Comparison of ENCODE assay signal across 25 mouse cellular contexts in genomic region chr11:120772749-120773148, GRCm38 (mm10). TPM values are rescaled to one million over a fixed set of nuclear protein-coding genes. Genes with fewer than 3 reads are reported as not detected.
DNase-seq lines count a peak whose midpoint lies in the region; ATAC-seq and TF ChIP-seq lines count a peak whose summit lies in the region.
"Had no signal": no experiment of that assay in that cellular context is flagged by ENCODE, and none has a peak within 500 bp of the region (broad histone marks: within the 10 kb centered on the region; RNA-seq: fewer than 3 reads in every experiment).

No protein-coding gene starts in this region.

- H3K4me2 ChIP-seq in hindbrain, embryonic 13.5 days = no peak overlapping the region
- no peak overlapping the region for H3K4me2 ChIP-seq in hindbrain, embryonic 11.5 days (replicated peaks; ENCODE audit: low read depth, low read length)
- H3K4me2 ChIP-seq: embryonic facial prominence, embryonic 13.5 days; embryonic facial prominence, embryonic 15.5 days; forebrain, embryonic 12.5 days had no signal

- no peak for TF ChIP-seq EP300 in MEL (IDR thresholded peaks at IDR 0.05; ENCODE audit: low read depth in 1 of 2, low read length in 2 of 2)

- TF ChIP-seq POLR2A in MEL (IDR thresholded peaks at IDR 0.05; ENCODE audit: control insufficient read depth in 1 of 2, insufficient read depth in 1 of 2, low read depth in 1 of 2, low read length in 2 of 2, poor library complexity in 1 of 2) = no peak

- 86% methylated on average over 3 of the region's 3 CpGs for WGBS in hindbrain, embryonic 13.5 days
- 80% methylated on average over 3 of the region's 3 CpGs for WGBS in hindbrain, embryonic 11.5 days

- no peak for TF ChIP-seq CTCF in MEL (IDR thresholded peaks at IDR 0.05 in 2 of 3, conservative IDR thresholded peaks at IDR 0.05 in 1 of 3; ENCODE audit: control insufficient read depth in 1 of 3, insufficient read depth in 1 of 3, low read depth in 2 of 3, low read length in 3 of 3, poor library complexity in 1 of 3, severe bottlenecking in 1 of 3)

- H3K9ac ChIP-seq in hindbrain, embryonic 13.5 days = 0 out of 2 replicates have a peak overlapping the region, but pooled peaks have one; percentile 13
- no peak overlapping the region for H3K9ac ChIP-seq in hindbrain, embryonic 11.5 days (ENCODE audit: low read depth, low read length)
- no peak overlapping the region for H3K9ac ChIP-seq in MEL (ENCODE audit: control insufficient read depth, low read depth, low read length, poor library complexity, severe bottlenecking)
- H3K9ac ChIP-seq: embryonic facial prominence, embryonic 13.5 days; embryonic facial prominence, embryonic 15.5 days; forebrain, embryonic 12.5 days had no signal

- no peaks in the 10 kb centered on the region for H3K27me3 ChIP-seq in hindbrain, embryonic 13.5 days
- no peaks in the 10 kb centered on the region for H3K27me3 ChIP-seq in hindbrain, embryonic 11.5 days (ENCODE audit: control insufficient read depth, insufficient read depth, low read length)
- H3K27me3 ChIP-seq in MEL (ENCODE audit: control insufficient read depth in 1 of 2, insufficient read depth in 2 of 2, low read length in 2 of 2) = no peaks in the 10 kb centered on the region
- H3K27me3 ChIP-seq: embryonic facial prominence, embryonic 13.5 days; embryonic facial prominence, embryonic 15.5 days; forebrain, embryonic 12.5 days had no signal

- no peak for DNase-seq in hindbrain, embryonic 11.5 days (ENCODE audit: low spot score)
- peak; percentile 1 for DNase-seq in thymus, postnatal 14 days
- DNase-seq in thymus, postnatal 10 days (ENCODE audit: low spot score in 2 of 2) = no peak
- DNase-seq in MEL (ENCODE audit: low read depth, low spot score) = no peak
- DNase-seq in testis, postnatal 14 days (ENCODE audit: low spot score) = peak; percentile 50
- DNase-seq: adrenal gland, postnatal 25 days; B cell, adult 2 months; cerebellum, adult 11 months; cerebellum, adult 18-20 months; cerebellum, adult 8-10 months; cerebellum, adult 9-11 months; cerebellum, postnatal 14 days; cerebellum, postnatal 36 days; embryo, embryonic 11 days had no signal

- H3K27ac ChIP-seq in hindbrain, embryonic 13.5 days = no peak overlapping the region
- no peak overlapping the region for H3K27ac ChIP-seq in hindbrain, embryonic 11.5 days (ENCODE audit: low read depth, low read length)
- H3K27ac ChIP-seq in MEL (ENCODE audit: control insufficient read depth, low read depth, low read length) = no peak overlapping the region
- H3K27ac ChIP-seq: embryonic facial prominence, embryonic 13.5 days; embryonic facial prominence, embryonic 15.5 days; forebrain, embryonic 10.5 days; forebrain, embryonic 12.5 days had no signal

- no peaks in the 10 kb centered on the region for H3K36me3 ChIP-seq in hindbrain, embryonic 13.5 days
- H3K36me3 ChIP-seq in hindbrain, embryonic 11.5 days (ENCODE audit: control insufficient read depth, insufficient read depth, low read length) = no peaks in the 10 kb centered on the region
- peaks cover 0 to 3% of the 10 kb centered on the region in 2 experiments; a peak in 1 of 4 replicates for H3K36me3 ChIP-seq in MEL (ENCODE audit: control insufficient read depth in 1 of 2, insufficient read depth in 2 of 2, low read length in 2 of 2)
- H3K36me3 ChIP-seq: embryonic facial prominence, embryonic 13.5 days; embryonic facial prominence, embryonic 15.5 days; forebrain, embryonic 10.5 days; forebrain, embryonic 12.5 days; G1E had no signal

- TF ChIP-seq RAD21 in MEL (IDR thresholded peaks at IDR 0.05; ENCODE audit: low read depth, low read length) = no peak

- no peak overlapping the region for H3K4me3 ChIP-seq in hindbrain, embryonic 13.5 days
- no peak overlapping the region for H3K4me3 ChIP-seq in hindbrain, embryonic 11.5 days (ENCODE audit: low read depth, low read length)
- no peak overlapping the region for H3K4me3 ChIP-seq in MEL (ENCODE audit: control insufficient read depth in 1 of 2, insufficient read depth in 1 of 2, low read depth in 2 of 2, low read length in 2 of 2)
- H3K4me3 ChIP-seq: embryonic facial prominence, embryonic 13.5 days; embryonic facial prominence, embryonic 15.5 days; erythroblast, embryonic 14.5 days; forebrain, embryonic 10.5 days; forebrain, embryonic 12.5 days had no signal

- ATAC-seq in hindbrain, embryonic 13.5 days (ENCODE audit: low FRiP score) = no peak
- no peak for ATAC-seq in hindbrain, embryonic 11.5 days (ENCODE audit: low FRiP score)
- no peak for ATAC-seq in monocyte, adult 5-6 weeks (replicated peaks; ENCODE audit: insufficient number of reproducible peaks, low FRiP score, low TSS enrichment, poor library complexity, severe bottlenecking)
- ATAC-seq: CD4-positive, CD25-positive, alpha-beta regulatory T cell, adult 4 months; forebrain, embryonic 14.5 days had no signal

- H3K9me3 ChIP-seq in hindbrain, embryonic 13.5 days = no peaks in the 10 kb centered on the region
- no peaks in the 10 kb centered on the region for H3K9me3 ChIP-seq in hindbrain, embryonic 11.5 days (ENCODE audit: control insufficient read depth, low read length)
- H3K9me3 ChIP-seq in MEL (replicated peaks; ENCODE audit: insufficient read depth, low read length) = no peaks in the 10 kb centered on the region
- H3K9me3 ChIP-seq: embryonic facial prominence, embryonic 13.5 days; embryonic facial prominence, embryonic 15.5 days; forebrain, embryonic 10.5 days; forebrain, embryonic 12.5 days; G1E had no signal

- peaks cover 15% of the 10 kb centered on the region for H3K4me1 ChIP-seq in hindbrain, embryonic 13.5 days (replicated peaks)
- no peaks in the 10 kb centered on the region for H3K4me1 ChIP-seq in hindbrain, embryonic 11.5 days (replicated peaks; ENCODE audit: control insufficient read depth, insufficient read depth, low read length)
- H3K4me1 ChIP-seq in MEL (ENCODE audit: control insufficient read depth in 1 of 2, insufficient read depth in 2 of 2, low read length in 2 of 2) = peaks cover 0 to 5% of the 10 kb centered on the region in 2 experiments; a peak in 1 of 4 replicates

- no peaks in the 10 kb centered on the region for H3K79me2 ChIP-seq in MEL (ENCODE audit: control insufficient read depth, insufficient read depth, low read length, poor library complexity)

TF ChIP-seq in MEL, 35 proteins besides CTCF, POLR2A, EP300 and RAD21:
- peak; percentile 69 for TF ChIP-seq ETS1 (IDR thresholded peaks at IDR 0.05; ENCODE audit: low read depth, low read length)
- TF ChIP-seq MYB (IDR thresholded peaks at IDR 0.05; ENCODE audit: low read depth, low read length) = no peak

RNA-seq across cellular contexts. Expression of gene Hmga1b, which starts 10.2 kb away (rescaled TPM):
- 0.94 and 2.1 TPM in 2 replicates for polyA plus RNA-seq in hindbrain, embryonic 13.5 days (2015; fragmentation: Nextera tagmentation; extraction: Ambion mirVana)
- 5.6 and 7.0 TPM in 2 replicates for polyA plus RNA-seq in hindbrain, embryonic 11.5 days (2014; fragmentation: Nextera tagmentation; extraction: Ambion mirVana)
- total RNA-seq in MEL (2012; rRNA removed) = 190 and 206 TPM in 2 replicates
- 100 to 1,000 TPM in 1 of 2 experiments, not detected in 1; 633 TPM for polyA plus RNA-seq in MEL (2012; ENCODE audit: insufficient read depth in 1 of 2, insufficient read length in 2 of 2, low read depth in 1 of 2, low replicate concordance in 2 of 2, missing spikeins in 1 of 2)
- 2.3 to 66.8 TPM (median 12.5 TPM) in 3 replicates for total RNA-seq in monocyte, adult 5-6 weeks (2017)

RNA-seq across cellular contexts. Expression of gene Rfng, which starts 11.3 kb away (rescaled TPM):
- polyA plus RNA-seq in hindbrain, embryonic 13.5 days (2015; fragmentation: Nextera tagmentation; extraction: Ambion mirVana) = 98.0 and 98.5 TPM in 2 replicates
- polyA plus RNA-seq in hindbrain, embryonic 11.5 days (2014; fragmentation: Nextera tagmentation; extraction: Ambion mirVana) = 28.8 and 29.4 TPM in 2 replicates
- 10.9 and 12.7 TPM in 2 replicates for total RNA-seq in MEL (2012; rRNA removed)
- polyA plus RNA-seq in MEL (2012; ENCODE audit: insufficient read depth in 1 of 2, insufficient read length in 2 of 2, low read depth in 1 of 2, low replicate concordance in 2 of 2, missing spikeins in 1 of 2) = 10 to 100 TPM in 1 of 2 experiments, not detected in 1; 40.7 TPM
- total RNA-seq in monocyte, adult 5-6 weeks (2017) = 1.0 to 3.9 TPM (median 1.2 TPM) in 3 replicates

RNA-seq across cellular contexts. Expression of gene Gps1, which starts 11.3 kb away (rescaled TPM):
- 265 and 274 TPM in 2 replicates for polyA plus RNA-seq in hindbrain, embryonic 13.5 days (2015; fragmentation: Nextera tagmentation; extraction: Ambion mirVana)
- 264 and 272 TPM in 2 replicates for polyA plus RNA-seq in hindbrain, embryonic 11.5 days (2014; fragmentation: Nextera tagmentation; extraction: Ambion mirVana)
- total RNA-seq in MEL (2012; rRNA removed) = 206 and 266 TPM in 2 replicates
- polyA plus RNA-seq in MEL (2012; ENCODE audit: insufficient read depth in 1 of 2, insufficient read length in 2 of 2, low read depth in 1 of 2, low replicate concordance in 2 of 2, missing spikeins in 1 of 2) = 100 to 1,000 TPM; 173 to 219 TPM
- 55.0 to 59.6 TPM (median 55.7 TPM) in 3 replicates for total RNA-seq in monocyte, adult 5-6 weeks (2017)

RNA-seq across cellular contexts. Expression of gene Dus1l, which starts 23.5 kb away (rescaled TPM):
- polyA plus RNA-seq in hindbrain, embryonic 13.5 days (2015; fragmentation: Nextera tagmentation; extraction: Ambion mirVana) = 45.6 and 48.6 TPM in 2 replicates
- polyA plus RNA-seq in hindbrain, embryonic 11.5 days (2014; fragmentation: Nextera tagmentation; extraction: Ambion mirVana) = 70.9 and 71.3 TPM in 2 replicates
- 190 and 203 TPM in 2 replicates for total RNA-seq in MEL (2012; rRNA removed)
- 100 to 1,000 TPM in 1 of 2 experiments, not detected in 1; 171 TPM for polyA plus RNA-seq in MEL (2012; ENCODE audit: insufficient read depth in 1 of 2, insufficient read length in 2 of 2, low read depth in 1 of 2, low replicate concordance in 2 of 2, missing spikeins in 1 of 2)
- 25.1 to 42.4 TPM (median 31.8 TPM) in 3 replicates for total RNA-seq in monocyte, adult 5-6 weeks (2017)

RNA-seq across cellular contexts. Expression of gene Cbr2, which starts 40.8 kb away (rescaled TPM):
- 0.49 TPM in 1 of 2 replicates, not detected in the other for polyA plus RNA-seq in hindbrain, embryonic 13.5 days (2015; fragmentation: Nextera tagmentation; extraction: Ambion mirVana)
- 0.82 and 1.6 TPM in 2 replicates for polyA plus RNA-seq in hindbrain, embryonic 11.5 days (2014; fragmentation: Nextera tagmentation; extraction: Ambion mirVana)
- total RNA-seq in MEL (2012; rRNA removed) = not detected in 2 replicates
- not detected for polyA plus RNA-seq in MEL (2012; ENCODE audit: insufficient read depth in 1 of 2, insufficient read length in 2 of 2, low read depth in 1 of 2, low replicate concordance in 2 of 2, missing spikeins in 1 of 2)
- total RNA-seq in monocyte, adult 5-6 weeks (2017) = 2.0 TPM in 1 of 3 replicates, not detected in the others
- total RNA-seq: common myeloid progenitor, adult 5-6 weeks; G1E had no signal
- polyA plus RNA-seq: CD4-positive, CD25-positive, alpha-beta regulatory T cell, adult 4 months; erythroblast, embryonic 14.5 days; G1E had no signal

Comparison
In these comparisons a context has a peak if more than half of its experiments do, and no peak if none do; other contexts are left out.
1. DNase-seq: peak in thymus, postnatal 14 days (single experiment) and testis, postnatal 14 days (single experiment); none in hindbrain, embryonic 11.5 days (single experiment), thymus, postnatal 10 days (0 of 2) and MEL (single experiment).